Mouse (Mus musculus) thymus, adult 2 months (tissue): Measurements from ENCODE around the gene Fsd2.

Experiments
- CTCF ChIP-seq: fragments of 200-500 bp; IDR thresholded peaks from 2 replicates; pipeline ENCODE4 v1.5.1; 2012; ENCODE audit warnings: mild to moderate bottlenecking, control low read depth, low read length, moderate library complexity, borderline replicate concordance; ENCODE audit not compliant: control insufficient read depth, poor library complexity, insufficient read depth; ENCODE audit errors: extremely low read depth
- POLR2A ChIP-seq: fragments of 200-500 bp; IDR thresholded peaks from 2 replicates; pipeline ENCODE4 v1.6.1; 2012; ENCODE audit warnings: mild to moderate bottlenecking, low read length, control low read depth, moderate library complexity; ENCODE audit not compliant: control insufficient read depth, poor library complexity, insufficient read depth; ENCODE audit errors: extremely low read depth

DNA sequence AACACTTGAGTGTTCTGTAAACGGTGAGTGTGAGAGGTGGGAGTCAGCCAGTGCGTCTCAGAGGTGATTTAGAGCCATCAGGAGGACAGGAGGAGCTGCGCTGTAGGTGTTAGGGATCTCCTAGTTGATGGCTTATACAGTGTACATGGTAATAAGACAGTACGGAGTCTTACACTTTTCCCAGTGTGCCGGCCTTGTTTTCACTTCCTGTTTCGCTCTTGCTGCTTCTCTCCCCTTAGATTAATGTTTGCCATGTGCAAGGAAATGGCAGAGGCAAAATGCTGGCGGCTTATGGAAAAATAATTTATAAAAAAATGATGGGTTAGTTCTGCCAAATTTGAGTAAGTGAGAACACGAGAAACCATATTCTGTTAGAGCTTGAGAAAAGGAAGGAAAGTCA is 37.8 kb downstream of the Fsd2 start:
- no peak for TF ChIP-seq POLR2A
- no peak for TF ChIP-seq CTCF
